Mouse (Mus musculus): Measurements from ENCODE around the gene Atm.

Gene Atm

DNA sequence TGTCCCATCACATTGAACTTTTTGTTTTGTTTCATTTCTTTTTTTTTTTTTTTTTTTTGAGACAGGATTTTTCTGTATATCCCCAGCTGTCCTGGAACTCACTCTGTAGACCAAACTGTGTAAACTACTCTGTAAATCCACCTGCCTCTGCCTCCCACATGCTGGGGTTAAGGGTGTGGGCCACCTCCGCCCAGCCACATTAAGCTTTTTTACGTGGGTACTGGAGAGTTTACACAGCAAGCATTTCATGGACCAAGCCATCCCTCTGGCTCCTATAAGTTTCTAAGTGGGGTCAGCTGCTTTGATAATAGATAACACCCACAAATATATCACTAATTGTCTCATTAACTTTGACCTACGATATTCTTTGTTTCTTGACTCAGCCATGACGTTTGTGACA, 128.0 kb downstream of the Atm start:
- no peak for DNase-seq

DNA sequence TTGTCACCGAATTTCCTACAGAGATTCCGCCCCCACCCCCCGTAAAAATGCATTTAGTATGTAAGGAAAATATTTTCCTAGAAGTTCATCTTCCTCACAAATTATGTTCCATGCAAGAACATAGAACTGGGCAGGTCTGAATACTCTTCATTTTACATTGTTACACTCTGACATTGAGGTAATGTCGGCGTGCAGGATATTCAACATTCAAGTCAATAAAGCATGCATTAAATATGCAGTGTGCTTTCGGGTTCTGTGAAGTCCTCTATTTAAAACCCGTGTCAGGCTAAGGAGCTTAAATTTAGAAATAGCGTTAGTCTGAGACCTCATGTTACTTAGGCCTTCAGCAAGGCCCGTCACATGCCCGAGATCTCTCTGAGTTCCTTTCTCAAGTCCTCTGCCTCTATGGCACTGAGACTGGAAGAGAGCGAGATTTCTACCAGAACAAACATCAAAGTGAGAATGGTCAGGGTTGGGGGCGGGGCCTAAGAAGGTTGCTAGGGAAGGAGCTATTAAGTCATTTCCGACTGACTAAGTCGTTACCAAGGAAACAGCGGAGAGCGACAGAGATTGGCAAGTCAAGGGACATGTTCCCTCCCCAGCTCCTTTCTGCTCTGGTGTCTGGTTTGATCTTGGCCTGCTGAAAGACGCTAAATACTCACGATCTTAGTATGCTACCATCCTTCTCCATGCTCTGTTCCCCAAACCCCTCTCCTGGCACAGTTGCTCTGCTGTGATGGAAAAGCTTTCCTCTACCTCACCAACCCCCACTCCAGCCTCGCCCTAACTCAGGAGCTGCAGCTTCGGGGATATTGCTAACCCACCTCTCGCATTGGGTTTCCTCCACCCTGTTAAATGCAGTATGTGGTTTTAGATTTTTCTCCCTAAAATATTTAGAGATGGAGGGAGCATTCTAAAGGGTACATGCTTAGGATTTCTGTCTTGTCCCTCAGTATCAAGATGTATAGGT, 131.5 kb downstream of the Atm start:
- peak; percentile 86 for DNase-seq

DNA sequence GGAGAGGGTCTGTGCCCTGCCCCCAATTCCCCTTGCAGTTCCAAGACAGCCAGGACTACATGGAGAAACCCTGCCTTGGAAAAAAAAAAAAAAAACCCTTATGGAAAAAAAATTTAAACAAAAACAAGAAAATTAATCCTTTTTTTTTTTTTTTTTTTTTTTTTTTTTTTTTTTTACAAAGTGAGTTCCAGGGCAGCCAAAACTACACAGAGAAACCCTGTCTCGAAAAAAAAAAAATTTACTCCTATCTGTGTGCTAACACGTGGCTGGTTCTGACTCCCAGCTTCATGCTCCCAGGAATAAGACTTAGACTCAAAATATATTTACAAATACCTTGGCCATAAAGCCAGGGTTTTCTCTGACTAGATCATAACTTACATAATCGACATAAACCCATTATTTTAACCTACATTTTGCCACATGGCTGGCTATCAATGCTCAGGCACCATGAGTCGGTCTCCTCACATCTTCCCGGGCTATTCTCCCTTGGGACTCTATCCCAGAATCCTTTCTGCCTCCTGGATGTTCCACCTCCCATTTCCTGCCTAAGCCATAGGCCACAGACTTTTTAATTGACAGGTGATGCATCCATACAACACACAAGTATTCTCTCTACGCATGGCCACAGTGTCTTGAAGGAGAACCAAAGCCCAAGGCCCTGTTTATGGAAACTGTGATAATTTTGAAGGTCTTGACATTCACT, 132.3 kb downstream of the Atm start:
- DNase-seq, result no peak

DNA sequence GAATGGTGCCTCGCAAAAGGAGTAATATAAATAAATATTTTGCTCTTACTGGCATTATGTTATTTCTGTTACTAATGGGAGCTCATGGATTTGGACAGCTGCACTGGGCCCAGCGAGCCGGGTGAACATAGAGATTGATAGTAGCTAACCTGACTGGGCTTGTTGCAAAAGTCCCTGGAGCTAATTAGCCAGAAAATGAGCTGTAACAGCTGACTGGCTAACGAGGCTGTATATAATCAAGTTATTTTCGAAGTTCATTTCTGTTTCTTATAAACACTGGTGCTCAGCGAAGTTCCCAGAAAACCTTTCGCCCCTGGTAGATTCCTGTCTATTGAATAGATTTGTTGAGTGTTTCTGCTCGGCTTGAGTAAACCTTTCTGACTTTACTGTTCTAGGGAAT, 133.5 kb downstream of the Atm start:
- DNase-seq, result no peak

DNA sequence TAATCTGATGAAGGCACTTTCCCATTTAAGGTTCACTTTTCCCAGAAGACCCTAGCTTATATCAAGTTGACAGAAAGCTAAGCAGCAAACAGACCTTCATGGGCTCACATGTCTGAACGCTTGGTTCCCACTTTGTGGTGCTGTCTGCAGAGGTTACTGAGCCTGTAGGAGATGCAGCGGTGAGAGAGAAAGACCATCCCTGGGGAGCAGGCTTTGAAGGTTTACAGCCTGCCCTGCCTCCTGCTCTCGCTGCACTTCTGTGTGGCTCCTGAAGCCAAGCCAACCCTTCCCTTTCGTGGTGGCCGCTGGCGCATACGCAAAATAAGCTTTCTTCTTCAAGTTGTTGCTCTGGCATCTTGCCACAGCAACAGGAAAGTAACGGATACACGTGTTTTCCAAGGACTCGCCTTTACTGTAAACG, 134.2 kb downstream of the Atm start, which contains the start of gene 4930550C14Rik:
TSS of gene 4930550C14Rik (plus strand) at position 35 of the 421 bp plus-strand sequence.
- DNase-seq, result peak; percentile 76

DNA sequence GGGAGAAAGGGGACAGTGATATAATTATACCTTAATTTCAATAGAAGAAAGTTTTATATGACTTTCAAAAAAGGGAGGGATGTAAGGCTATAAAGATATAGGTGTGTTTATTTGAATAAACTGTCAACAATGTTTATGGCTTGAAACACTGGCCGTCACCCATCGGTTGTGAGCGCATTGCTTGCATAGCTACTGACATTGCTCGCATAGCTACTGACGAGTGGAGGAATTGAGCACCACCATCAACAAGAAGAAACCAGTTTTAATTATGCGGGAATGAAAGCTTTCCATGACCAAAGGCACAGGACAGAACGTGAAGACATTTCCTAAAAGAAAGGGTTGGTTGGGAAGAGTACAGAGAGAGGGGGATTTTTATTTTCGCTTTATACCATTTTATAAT, 135.4 kb downstream of the Atm start:
- peak; percentile 41 for DNase-seq

DNA sequence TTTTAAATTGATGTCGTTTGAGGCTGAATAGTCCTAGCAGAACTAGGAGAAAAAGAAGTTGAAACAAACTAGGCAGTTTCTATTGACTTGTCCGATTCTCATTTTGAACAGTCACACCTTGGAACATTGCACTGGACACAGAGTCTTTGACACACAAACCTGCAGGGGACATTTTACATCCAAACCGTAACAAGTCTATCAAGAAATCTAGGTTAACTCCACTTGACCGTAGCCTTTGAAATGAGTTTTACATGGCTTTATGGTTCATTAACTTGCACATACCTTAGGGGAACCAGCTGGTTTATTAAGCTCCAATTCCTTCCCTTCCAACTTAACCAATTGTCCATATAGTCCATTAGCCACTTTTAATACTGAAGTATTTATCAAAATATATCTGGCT, 135.8 kb downstream of the Atm start:
- no peak for DNase-seq

DNA sequence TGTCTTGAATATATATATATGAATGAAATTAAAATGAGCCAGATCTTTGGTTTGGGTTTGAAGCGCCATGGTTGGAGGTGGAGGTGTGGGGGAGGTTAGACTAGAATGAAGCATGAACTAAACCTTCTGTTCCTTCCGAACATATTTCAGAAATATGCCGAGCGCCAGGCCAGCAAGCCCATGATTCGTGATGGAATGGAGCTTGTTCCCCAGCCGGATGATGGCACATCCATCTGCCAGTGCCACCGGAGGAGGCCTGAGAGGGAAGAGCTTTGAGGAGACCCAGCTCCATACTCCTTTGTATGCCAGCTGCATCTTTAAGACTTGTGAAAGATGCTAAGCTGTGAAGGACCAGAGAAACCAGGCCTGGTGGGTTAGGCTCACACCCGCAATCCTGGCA, 137.0 kb downstream of the Atm start:
- no peak for DNase-seq

DNA sequence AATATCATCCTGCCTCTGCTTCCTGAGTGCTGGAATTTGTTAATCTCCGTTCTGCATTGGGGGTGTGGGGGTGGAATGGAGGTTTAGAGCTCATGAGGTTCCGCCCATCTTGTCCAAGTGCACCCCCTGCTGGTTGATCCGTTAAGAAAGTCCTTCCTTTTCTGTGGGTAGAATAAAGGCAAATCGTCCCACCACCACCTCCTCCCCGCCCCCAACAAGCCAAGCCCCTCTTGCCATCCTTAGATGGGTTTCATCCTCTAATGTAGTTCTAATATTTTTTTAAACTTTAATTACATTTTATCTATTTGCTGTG, 138.2 kb downstream of the Atm start:
- peak; percentile 80 for DNase-seq

DNA sequence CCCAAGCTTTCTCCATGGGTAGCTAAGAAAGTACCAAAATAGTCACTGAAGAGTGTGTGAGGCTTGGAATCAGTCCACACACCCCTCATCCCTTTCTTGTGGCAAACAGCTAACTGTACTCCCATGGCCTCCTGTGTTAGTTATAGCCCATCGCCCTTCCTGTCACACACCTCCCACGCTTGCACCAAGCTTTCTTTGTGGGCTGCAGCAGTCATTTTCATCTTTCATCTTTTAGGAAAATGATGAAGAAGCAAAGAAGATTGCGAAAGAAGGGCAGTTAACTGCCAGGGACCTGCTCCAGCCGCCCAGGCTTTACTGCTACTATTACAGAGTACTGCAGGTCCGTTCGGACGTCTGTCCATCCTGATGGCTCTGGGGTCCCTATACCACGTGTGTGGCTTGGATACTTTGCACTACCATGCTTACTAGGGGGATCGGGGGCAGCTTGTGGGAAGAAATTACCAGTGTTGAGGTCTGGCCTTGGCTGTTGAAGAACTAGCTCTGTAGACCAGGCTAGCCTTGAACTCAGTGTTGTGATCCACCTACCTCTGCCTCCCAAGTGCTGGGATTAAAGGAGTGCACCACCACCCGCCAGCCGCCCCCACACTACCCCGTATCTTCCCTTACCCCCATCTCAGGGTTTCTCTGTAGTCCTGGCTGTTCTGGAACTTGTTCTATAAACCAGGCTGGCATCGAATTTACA, 138.7 kb downstream of the Atm start:
- no peak for DNase-seq

DNA sequence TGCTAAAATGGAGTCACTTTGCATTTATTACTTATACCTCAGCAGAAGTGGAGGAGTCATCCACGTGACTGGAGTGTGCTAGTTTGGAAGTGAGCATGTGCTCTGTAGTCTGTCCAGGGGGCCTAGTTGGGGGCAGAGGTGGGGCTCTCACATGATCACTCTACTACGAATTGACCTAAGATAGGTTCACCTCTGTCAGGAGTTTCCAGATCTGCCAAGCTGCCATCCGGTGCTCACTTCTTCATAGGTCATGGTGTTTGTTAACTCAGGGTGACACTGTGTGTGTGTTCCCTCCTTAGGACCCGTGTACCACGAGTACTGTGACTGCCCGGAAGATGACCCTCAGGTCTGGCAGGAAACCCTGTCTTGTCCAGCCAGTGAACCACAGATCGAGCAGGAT, 146.4 kb downstream of the Atm start:
- no peak for DNase-seq
